Mouse (Mus musculus) T-cell, adult 2 months (primary cell): ENCODE measurements around the gene Sgsm1.

Source experiments
- DNase-seq: peaks from one replicate; pipeline ENCODE4 v3.0.0; 2022; ENCODE audit warnings: low spot score

The Sgsm1 gene

DNA sequence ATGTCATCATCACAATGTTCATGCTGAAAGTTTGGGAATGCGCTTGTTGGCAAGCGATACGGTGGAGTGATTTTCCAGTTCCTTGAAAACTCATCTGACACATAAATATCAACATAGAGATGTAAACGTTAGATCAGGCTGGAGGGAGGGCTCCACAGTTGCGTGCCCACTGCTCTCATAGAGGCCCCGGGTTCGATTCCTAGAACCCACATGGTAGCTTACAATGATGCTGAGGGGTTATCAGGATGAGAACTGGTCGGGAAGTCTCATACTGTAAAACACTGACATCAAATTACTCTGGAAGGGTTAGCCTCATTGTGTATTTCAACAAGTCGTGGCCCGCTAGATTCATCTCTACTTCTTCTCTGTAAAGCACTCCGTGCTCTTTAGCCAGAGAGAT, 24.5 kb downstream of the Sgsm1 start:
- DNase-seq: no peak

DNA sequence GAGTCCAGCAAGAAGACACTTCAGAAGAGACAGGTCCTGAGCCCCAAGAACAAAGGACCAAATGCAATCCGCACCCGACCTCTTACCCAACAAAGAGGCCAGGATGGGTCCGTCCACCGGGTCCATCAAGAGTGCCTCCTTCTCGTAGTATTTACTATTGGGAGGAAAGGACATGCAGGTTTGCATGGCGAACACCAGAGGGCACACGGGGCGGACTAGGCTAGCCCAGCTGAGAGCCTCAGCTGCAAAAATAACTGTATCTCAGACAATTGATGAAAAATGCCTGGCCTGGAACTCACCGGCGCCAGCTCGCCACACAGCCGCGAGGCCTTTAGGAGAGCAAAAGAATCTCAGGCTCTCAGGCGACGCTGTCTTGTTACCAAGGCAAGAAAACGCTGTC, 25.0 kb downstream of the Sgsm1 start:
- no peak for DNase-seq

DNA sequence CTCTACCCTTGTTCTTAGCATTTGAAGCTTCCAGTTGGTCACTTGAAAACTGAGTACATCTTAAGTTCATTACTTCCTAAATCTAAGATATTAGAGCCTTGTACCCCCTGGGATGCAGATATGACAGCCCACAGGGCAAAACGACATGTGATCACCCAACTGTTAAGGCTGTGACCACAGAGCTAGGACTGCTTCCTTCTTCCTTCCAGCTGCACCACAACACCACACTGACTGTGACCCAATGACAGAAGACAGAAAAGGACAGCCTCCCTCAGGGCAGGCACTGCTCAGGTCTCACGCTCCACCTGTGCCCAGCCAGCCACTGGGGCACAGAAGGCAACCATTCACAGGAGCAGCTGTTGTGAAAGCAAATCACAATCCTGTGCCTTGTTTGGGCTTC, 26.9 kb downstream of the Sgsm1 start:
- no peak for DNase-seq

DNA sequence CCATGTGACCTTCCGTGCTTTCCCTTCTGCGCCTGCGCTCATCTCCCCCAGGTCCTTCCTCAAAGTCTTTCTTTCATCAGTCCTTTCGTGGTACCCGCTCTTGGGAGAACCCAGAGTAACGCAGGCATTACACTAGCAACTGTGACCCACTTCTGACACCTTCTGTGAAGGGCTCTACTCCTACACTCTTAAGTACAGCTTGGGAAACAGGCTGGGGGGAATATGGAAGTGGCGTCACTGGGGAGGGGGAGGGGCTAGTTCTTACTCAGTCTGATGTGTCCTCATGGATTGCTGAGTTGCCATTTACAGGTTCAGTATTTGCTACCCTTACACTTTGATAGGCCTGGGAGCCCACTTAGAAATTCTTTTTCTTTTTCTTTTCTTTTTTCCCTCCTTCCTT, 29.0 kb downstream of the Sgsm1 start:
- no peak for DNase-seq

DNA sequence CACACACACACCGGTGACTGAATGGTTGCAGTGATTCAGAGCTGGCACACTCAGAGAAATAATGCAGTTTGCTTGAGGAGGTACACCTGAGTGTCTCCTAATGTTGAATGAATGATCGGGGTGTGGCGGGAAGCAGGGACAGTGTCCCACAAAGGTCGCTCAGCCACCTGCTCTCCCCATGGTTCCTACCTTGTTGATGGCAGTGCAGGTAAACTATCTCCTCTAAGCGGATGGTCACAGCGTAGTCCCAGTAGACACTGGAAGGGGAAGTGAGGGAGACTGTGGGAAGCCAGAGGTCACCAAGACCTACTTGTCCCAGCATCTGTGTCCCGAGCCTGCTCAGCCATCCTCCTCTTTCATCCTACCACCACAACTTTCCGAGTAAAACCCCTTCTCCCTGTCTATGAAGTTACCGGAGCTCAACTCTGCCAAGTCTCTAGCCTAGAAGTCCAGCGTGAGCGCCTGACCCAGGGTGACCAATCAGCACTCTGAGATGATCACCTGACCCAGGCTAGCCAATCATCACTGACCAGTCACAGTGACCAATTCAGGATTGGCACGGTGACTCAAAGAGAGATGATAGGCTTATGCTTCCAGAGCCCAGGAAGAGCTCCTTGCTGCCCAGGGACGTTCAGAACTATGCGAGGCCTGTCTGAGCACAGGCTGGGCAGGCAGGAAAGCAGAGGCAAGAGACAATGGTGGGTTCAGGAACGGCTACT, 30.3 kb downstream of the Sgsm1 start:
- DNase-seq: no peak

DNA sequence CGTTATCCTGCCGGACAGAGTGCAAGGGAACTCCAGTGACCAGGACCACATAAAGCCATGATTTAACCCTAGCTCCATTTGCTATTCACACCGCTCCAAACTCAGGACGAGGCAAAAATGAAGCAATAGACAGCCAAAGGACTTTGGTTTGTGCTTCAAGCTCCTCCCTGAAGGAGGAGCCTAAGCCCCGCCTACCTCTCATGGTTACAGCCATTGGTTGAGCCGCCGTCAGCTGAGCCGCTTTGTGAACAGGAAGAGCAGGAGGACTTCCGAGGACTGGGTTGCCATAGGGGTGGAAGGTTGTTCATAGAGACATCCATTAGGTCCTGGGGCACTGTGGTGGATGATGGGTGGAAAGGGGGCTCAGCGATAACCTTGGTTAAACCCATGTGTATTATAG, 34.7 kb downstream of the Sgsm1 start:
- DNase-seq: no peak

DNA sequence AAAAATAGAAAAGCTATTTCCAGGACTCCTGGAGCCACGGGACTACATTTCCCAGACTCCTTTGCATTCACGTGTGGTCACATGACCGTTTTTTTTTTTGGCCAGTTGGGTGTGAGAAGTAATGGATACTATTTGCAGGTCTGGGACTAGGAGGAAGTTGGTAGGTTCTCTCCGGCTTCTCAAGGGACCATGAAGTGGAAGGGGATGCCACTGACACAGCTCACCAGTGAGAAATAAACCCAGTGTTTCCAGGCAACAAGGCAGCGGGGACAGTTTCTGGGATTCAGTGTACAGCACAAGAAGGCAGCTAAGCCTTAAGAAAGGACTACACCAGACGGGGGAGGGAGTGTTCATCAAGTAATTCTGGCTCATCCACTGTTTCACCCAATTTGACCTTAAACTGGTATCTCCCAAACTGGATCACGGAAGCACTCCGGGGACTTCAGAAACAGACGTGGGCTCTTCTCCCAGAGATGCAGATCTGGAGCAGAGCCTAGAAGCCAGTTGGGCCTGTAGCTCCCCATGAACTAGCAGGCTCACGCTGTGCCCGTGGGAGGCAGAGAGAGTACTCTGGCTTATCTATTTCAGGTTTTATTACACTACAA, 39.3 kb downstream of the Sgsm1 start:
- no peak for DNase-seq

DNA sequence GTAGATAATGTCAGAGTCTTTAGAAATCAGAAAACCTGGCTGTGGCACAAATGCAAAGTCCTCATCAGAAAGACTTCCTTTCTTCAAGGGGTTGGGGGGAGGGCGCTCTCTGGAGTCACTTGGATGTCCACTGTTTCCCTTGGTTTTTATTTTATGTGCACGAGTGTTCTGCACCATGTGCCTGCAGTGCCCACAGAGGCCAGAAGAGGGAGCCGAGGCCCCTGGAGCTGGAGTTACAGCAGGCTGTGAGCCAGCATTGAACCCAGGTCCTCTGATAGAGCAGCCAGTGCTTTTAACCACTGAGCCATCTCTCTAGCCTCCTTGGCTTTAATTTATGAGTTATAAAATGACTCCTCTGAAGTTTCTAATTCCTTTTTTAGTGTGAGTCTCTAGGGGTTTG, 40.5 kb downstream of the Sgsm1 start:
- DNase-seq: no peak

DNA sequence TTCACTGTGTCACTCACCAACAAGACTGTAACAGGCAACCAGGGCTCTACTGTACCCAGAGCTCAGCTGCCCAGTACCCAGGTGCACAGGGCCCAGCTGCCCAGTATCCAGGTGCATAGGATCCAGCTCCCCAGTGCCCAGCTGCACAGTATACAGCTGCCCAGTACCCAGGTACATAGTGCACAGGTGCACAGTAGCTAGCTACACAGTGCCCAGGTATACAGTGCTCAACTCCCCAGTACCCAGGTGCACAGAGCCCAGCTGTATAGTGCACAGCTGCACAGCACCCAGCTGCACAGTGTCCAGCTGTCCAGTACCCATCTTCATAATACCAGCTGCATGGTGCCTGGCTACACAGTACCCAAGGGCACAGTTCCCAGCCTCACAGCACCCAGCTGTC, 42.3 kb downstream of the Sgsm1 start:
- no peak for DNase-seq

DNA sequence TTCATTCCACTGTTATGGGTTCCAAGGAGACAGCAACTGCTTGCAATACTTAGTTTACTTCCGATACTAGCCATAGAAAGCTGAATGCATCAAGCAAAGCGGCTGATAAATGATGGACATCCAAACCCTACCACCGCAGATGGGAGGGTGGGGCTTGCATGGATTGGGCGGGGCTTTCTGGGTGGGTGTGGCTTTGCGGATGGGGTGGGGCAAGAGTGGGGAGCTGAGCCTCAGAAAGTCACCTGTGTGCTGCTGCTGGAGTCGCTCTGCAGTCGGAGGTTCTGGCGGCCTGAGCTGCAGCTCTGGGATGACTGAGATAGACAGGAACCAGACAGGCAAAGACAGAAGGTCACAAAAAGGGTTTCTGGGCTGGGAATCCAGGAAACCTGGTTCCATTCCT, 44.9 kb downstream of the Sgsm1 start:
- no peak for DNase-seq

DNA sequence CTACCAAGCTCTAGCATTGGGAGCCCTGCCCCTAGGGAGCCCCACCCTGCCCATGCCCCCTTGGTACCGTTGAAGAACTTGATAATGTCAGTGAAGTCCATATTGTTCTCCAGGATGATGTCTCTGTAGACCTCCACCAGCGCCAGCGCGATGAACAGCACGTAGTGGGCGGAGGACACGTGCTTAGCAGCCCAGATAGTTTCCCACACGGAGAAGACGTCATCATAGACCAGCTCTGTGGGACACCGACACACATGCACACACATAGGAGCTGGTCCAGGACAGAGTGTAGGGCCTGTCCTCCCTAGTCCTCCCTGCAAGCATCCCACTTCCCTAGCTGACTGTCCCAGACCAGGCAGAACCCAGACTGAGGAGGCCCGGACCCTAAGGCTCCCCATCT, 59.8 kb downstream of the Sgsm1 start:
- DNase-seq: no peak

DNA sequence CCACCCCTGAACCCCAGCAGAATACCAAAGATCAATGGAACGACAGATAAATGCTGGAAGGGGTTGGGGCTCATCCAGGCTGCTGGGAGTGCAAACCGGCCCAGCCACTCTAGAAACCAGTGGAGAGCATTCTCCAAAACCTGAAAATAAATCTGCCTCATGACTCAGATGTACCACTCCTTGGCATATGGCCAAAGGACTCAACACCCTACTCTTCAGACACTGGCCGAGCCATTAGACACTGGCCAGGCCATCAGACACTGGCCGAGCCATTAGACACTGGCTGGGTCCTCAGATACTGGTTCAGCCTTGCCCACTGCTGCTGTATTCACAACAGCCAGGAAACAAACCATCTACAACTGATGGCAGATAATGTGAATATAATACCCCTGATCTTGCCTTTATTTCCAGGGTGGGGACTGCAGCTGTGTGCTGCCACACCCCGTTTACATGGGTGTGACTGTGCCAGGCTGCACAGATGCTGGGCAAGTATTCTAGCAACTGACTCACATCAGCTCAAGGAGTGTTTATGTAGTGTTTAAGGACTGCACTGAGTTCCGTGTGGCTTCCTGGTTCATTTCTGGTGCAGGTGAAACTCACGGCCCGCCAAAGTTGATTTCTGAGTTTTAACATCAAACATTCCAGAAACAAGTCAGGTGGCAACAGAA, 61.2 kb downstream of the Sgsm1 start:
- no peak for DNase-seq

DNA sequence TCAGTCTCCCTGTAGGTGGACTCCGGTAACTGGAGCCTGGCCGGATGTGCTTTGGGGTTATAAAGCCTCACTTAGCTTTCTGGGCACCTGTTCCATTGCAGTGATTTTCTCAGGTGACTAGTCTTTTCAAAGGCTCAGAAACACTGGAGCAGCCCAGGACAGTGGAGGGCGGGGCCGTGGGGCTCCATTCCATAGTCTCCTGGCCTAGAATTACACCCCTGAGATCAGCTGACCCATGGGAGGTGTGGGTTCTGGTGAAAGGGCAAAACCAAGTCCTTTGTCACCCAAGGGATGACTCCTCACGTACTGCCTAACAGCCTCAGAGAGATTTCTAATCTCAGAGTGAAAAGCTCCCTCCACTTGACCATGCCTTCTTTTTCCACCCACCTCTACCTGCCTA, 80.4 kb downstream of the Sgsm1 start:
- no peak for DNase-seq

DNA sequence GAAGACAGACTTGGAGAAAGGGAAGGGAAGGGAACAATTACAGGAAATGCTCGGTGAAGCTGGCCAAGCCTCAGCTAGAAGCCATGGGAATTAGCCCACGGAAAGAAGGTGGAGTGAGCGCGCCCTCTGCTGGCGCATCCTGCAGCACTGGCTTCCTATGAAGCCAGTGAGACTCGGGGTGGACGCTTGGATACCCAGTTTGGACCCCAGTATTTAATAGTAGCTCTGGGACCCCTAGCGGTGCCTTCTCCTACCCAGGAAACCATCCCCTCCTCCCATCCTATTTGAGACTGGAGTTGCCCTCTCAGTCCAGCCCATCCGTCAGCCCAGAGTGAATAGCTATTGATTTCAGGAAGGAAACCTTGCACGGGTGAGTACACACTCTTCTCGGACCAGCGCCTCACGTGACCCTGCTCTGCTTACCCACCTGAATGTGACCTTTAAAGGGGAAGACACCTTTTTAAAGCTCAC, 83.9 kb downstream of the Sgsm1 start, which contains the start of gene Tmem211:
Gene Tmem211 (plus strand): TSS at position 278 of the 471 bp plus-strand sequence.
- DNase-seq: no peak

DNA sequence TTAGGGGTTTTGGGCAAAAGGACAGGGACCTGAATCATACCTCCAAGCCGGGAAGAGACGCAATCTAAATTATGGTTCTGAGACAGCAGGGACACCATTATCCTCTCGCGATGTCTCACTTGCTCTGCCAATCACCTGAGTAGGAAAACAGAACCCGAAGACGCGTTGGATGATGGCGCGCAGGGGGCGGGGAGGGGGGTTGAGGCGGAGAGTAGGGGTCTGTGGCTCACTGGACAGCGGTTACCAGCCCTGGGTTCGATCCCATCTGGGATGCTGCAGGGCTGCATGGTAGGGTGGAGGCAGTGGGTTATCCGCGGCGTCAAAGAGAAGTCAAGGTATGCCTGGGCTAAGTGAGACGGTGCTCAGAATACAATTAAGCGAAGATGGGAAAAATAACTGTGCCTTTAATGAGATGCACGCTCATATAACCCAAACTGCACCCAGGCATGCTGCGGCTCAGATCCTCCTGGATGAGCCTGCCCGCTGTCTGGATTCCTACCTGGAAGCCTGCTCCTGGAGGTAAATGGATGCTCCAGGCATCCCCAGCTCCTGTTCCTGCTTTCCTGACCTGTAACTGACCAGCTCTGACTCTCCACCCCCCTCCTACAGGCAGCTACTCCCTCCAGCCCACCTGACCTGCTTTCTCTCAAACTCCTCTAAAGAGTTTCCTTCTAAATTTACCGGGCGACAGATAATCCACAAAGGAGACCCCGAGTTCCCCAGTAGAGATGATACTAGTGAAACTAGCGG, 84.7 kb downstream of the Sgsm1 start:
- DNase-seq: no peak

DNA sequence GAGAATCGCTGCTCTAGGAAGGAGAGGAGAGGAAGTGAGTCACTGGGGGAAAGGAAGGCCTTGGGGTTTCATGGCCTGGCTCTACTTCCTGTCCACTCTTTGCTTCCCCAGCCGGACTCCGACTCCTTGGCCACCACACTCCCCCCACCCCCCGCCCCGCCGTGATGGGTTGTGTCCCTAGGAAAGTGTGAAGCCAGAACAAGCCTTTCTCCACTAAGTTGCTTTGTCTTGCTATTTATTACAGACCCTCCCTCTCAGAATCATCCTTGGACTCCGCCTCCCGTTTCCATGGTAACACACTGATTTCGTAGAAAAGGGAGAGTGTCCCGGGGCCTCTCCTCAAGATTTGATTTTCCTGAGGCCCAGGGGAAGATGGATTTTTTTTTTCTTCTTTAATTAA, 85.3 kb downstream of the Sgsm1 start:
- DNase-seq: no peak

DNA sequence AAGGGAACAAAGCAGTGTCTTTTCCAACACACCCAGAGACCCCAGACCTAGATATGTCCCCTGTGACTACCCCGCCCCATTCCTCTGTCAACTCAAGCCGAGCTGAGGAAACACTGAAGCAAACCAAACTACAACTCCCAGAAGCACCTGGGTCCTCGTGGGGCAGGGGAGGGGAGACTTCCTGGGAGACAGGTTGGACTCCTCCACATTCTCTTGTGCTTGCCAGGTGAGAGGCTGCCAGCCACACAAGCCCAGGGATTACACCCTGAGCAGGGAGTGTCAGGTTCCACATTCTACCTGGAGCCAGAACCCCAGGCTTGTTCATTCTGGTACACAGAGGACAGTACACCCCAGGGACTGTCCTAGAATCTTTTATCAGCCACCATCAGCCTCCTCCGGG, 86.7 kb downstream of the Sgsm1 start:
- DNase-seq: no peak

DNA sequence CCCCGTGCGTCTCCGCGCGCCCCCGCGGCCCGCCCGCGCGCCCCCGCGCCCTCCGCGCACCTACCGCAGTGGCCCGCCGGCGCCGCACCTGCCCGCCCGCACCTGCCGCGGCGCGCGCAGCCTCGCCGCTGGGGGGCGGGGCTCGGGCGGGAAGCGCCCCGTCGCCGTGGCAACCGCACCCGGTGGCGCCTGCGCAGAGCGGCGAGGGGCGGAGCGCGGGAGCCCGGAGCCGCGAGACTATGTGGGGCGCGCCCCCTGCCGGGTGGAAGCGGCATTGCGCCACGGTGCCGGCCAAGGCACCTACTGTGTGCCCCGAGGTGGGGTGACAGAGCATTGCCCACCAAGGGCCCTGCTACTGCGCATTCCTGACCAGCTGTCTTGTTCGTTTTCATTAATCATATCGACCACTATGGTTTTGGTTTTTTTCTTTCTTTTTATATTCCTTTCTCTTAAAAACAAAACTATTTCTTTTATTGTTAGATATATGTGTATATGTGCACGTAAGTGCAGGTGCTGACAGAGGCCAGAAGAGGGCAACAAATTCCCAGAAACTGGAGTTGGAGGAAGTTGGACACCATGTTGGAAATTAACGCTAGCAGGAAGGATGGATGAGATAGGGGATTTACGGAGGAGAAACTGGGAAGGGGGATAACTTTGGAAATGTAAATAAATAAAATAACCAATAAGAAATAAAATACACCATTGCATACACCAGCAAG, 89.3 kb downstream of the Sgsm1 start, which contains the start of gene 2900026A02Rik:
Gene 2900026A02Rik (minus strand): TSS at position 90 of the 719 bp plus-strand sequence.
- DNase-seq: no peak

DNA sequence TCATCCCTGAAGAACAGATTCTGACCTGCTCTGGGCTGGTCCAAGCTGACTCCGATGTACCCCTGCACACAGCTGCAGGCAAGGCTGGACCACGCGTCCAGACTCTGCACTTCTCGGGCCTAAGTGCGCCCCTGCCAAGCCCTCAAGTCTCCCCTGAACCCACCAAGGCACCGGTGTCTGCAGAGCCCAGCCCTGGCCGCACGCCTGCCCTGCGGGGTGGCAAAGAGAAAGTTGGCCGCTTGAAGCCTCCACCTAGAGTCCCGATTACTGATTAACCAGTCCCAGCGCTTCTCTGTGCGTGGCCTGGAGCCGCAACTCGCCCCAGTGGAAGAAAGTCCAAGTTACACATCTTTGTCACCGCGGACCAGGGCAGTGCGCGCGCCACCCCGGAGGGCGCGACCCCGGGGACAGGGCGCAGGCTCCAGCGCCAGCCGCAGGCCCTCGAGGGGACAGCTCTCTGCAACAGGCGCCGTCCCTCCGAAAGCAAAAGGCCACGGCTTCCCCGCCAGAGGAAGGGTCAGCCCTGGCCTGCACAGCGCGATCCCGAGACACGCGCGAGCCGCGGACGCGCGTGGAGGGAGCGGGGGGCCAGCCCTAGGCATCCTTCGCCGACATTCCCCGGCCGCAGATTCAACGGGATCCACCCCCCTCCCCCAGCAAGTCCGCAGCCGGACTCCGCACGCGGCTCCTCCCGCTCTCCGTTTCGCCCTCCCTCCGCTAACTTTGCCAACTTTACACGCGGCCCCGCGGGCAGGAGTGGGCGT, 90.0 kb downstream of the Sgsm1 start:
- DNase-seq: no peak

DNA sequence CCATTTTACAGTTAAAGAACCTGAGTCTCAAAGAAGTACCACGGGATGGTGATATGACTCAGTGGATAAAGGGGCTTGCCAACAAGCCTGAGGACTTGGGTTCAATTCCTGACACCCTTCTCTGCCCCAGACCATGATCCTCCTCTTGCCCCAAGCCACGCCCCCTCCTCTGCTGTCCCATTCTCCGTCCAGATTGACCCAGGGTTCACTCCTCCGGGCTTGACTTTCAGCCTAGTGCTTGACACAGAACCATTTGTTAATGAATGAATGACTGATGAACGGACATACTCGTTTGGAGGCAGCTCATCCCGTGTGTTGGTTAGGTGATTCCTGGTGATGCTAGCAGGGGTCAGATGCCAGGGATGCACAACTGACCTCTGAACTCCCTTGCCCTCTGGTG, 90.7 kb downstream of the Sgsm1 start:
- DNase-seq: no peak

DNA sequence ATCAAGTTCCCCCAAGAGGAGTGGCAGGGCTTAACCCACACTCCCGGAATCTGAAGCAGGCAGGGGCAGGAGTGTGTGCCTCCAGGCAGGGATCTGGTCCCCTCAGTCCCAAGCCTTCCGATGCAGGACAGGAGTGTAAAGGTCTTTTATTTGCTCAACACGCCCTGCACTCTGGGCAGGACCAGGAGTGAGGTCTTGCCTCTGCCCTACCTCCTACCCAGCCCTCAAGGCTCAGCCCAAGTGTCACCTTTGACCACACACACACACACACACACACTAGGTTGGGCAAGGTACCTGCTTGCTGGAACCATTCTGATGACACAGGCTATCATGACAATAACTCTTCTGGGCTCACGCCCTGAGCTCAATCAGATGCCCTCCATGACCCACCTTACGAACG, 91.1 kb downstream of the Sgsm1 start:
- DNase-seq: no peak
